Mouse (Mus musculus) ES-Bruce4 (cell line): Measurements from ENCODE around the gene Xylt1. TPM values are rescaled to one million over a fixed set of nuclear protein-coding genes. Genes with fewer than 3 reads are reported as not detected.

Source experiments
- H3K27ac ChIP-seq: 2 replicates; pipeline ENCODE4 v1.5.1; 2012; ENCODE audit warnings: low read length, inconsistent platforms; ENCODE audit not compliant: insufficient read depth
- H3K27me3 ChIP-seq: 2 replicates; pipeline ENCODE4 v1.6.1; 2012; ENCODE audit warnings: mild to moderate bottlenecking, low read length, inconsistent platforms; ENCODE audit not compliant: control insufficient read depth, poor library complexity, insufficient read depth, severe bottlenecking
- H3K36me3 ChIP-seq: 2 replicates; pipeline ENCODE4 v1.6.1; 2012; ENCODE audit warnings: inconsistent platforms, mild to moderate bottlenecking, low read length, moderate library complexity; ENCODE audit not compliant: control insufficient read depth, poor library complexity, insufficient read depth, severe bottlenecking
- H3K4me1 ChIP-seq: one replicate; pipeline ENCODE4 v1.8.1; 2011; ENCODE audit warnings: low read length; ENCODE audit not compliant: control insufficient read depth, insufficient read depth
- H3K4me3 ChIP-seq: 2 replicates; pipeline ENCODE4 v1.5.1; 2011; ENCODE audit warnings: low read depth, mild to moderate bottlenecking, low read length
- H3K9ac ChIP-seq: 2 replicates; pipeline ENCODE4 v1.6.1; 2012; ENCODE audit warnings: low read depth, mild to moderate bottlenecking, inconsistent platforms; ENCODE audit not compliant: poor library complexity, severe bottlenecking
- H3K9me3 ChIP-seq: replicated peaks from 2 replicates; pipeline ENCODE4 v1.6.1; 2012; ENCODE audit warnings: mild to moderate bottlenecking, low read length, inconsistent platforms; ENCODE audit not compliant: control insufficient read depth, poor library complexity, insufficient read depth, severe bottlenecking
- CTCF ChIP-seq: IDR thresholded peaks from one replicate; pipeline ENCODE4 v1.8.1; 2011; ENCODE audit warnings: low read depth, low read length
- EP300 ChIP-seq: IDR thresholded peaks from 2 replicates; pipeline ENCODE4 v1.6.1; 2011; ENCODE audit warnings: low read depth, low read length; ENCODE audit not compliant: insufficient read depth
- POLR2A ChIP-seq: IDR thresholded peaks from one replicate; pipeline ENCODE4 v1.8.1; 2011; ENCODE audit warnings: low read length; ENCODE audit not compliant: insufficient read depth
- polyA plus RNA-seq: library from polyadenylated mRNA; stranded (reverse); fragments of >200 nt; gene quantifications from 2 replicates; pipeline ENCODE4 v1.2.4, GENCODE M21; 2011; ENCODE audit warnings: low read depth; ENCODE audit not compliant: missing spikeins, insufficient read depth, insufficient read length

Xylt1 gene
- polyA plus RNA-seq, 1 experiment, result 1.2 TPM

- H3K4me1 ChIP-seq, result no peaks in the 10 kb centered on the region
- H3K9ac ChIP-seq, result no peak overlapping the region
- H3K27ac ChIP-seq, result no peak overlapping the region
- H3K27me3 ChIP-seq, result no peaks in the 10 kb centered on the region
- TF ChIP-seq POLR2A (no peak), EP300 (no peak), CTCF (no peak)
- H3K4me3 ChIP-seq, result no peak overlapping the region
- no peaks in the 10 kb centered on the region for H3K36me3 ChIP-seq
- H3K9me3 ChIP-seq, result no peaks in the 10 kb centered on the region
Observed at GRCm38 (mm10) chr7:117433641-117434040, 52.9 kb downstream of the Xylt1 start.

GRCm38 (mm10) chr7:117435091-117435490, 54.3 kb downstream of the Xylt1 start:
- no peak for TF ChIP-seq CTCF
- H3K9me3 ChIP-seq, result no peaks in the 10 kb centered on the region
- H3K4me1 ChIP-seq, result no peaks in the 10 kb centered on the region
- H3K4me3 ChIP-seq, result no peak overlapping the region
- no peaks in the 10 kb centered on the region for H3K36me3 ChIP-seq
- H3K27ac ChIP-seq, result no peak overlapping the region
- no peak overlapping the region for H3K9ac ChIP-seq
- no peaks in the 10 kb centered on the region for H3K27me3 ChIP-seq

- Histone ChIP-seq H3K27me3 (no peaks in the 10 kb centered on the region), H3K9me3 (no peaks in the 10 kb centered on the region), H3K4me1 (no peaks in the 10 kb centered on the region), H3K36me3 (no peaks in the 10 kb centered on the region), H3K9ac (no peak overlapping the region), H3K4me3 (no peak overlapping the region), H3K27ac (no peak overlapping the region)
- TF ChIP-seq POLR2A (no peak), CTCF (no peak), EP300 (no peak)
Observed at GRCm38 (mm10) chr7:117435730-117436441, 55.1 kb downstream of the Xylt1 start.

GRCm38 (mm10) chr7:117436892-117437291, 56.1 kb downstream of the Xylt1 start:
- H3K4me1 ChIP-seq, result no peaks in the 10 kb centered on the region

GRCm38 (mm10) chr7:117440994-117441393, 60.2 kb downstream of the Xylt1 start:
- H3K9me3 ChIP-seq, result no peaks in the 10 kb centered on the region
- no peak overlapping the region for H3K4me3 ChIP-seq
- H3K27ac ChIP-seq, result no peak overlapping the region
- no peaks in the 10 kb centered on the region for H3K36me3 ChIP-seq
- no peak for TF ChIP-seq EP300
- no peaks in the 10 kb centered on the region for H3K4me1 ChIP-seq
- H3K27me3 ChIP-seq, result no peaks in the 10 kb centered on the region
- no peak overlapping the region for H3K9ac ChIP-seq

More at GRCm38 (mm10) chr7:117436892-117437291, 56.1 kb downstream of the Xylt1 start:
- Histone ChIP-seq H3K9me3 (no peaks in the 10 kb centered on the region), H3K36me3 (no peaks in the 10 kb centered on the region), H3K27ac (no peak overlapping the region), H3K4me3 (no peak overlapping the region), H3K27me3 (no peaks in the 10 kb centered on the region), H3K9ac (no peak overlapping the region)
- TF ChIP-seq EP300 (no peak), POLR2A (no peak), CTCF (no peak)

- Histone ChIP-seq H3K36me3 (no peaks in the 10 kb centered on the region), H3K4me1 (no peaks in the 10 kb centered on the region), H3K9ac (no peak overlapping the region), H3K27me3 (no peaks in the 10 kb centered on the region), H3K9me3 (no peaks in the 10 kb centered on the region), H3K27ac (no peak overlapping the region), H3K4me3 (no peak overlapping the region)
- TF ChIP-seq POLR2A, result no peak
- no peak for TF ChIP-seq EP300
- no peak for TF ChIP-seq CTCF
Observed at GRCm38 (mm10) chr7:117442639-117443038, 61.9 kb downstream of the Xylt1 start.
